20 mouse cellular contexts compared by ENCODE assay signal in the genomic region with DNA sequence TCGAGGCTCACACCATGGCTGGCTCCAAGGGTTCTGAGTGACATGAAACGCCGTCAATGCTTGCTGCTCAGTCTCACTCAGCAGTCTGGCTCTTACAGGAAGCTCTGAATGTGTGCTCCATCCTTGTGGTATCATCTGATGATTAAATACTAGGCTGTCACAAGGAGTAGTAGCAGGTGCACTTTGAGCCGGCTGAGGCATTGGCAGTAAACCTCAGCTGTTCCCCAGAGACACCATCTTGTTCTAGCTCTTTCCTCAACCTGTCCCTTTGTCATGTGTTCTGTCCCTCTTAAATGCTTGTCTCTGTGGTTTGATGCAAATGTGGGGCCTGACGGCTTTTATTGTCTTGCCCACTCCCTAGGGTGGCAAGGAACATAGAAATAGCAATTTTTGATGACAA.
DNase-seq lines count a peak whose midpoint lies in the region; TF ChIP-seq lines count a peak whose summit lies in the region.
"Had no signal": no experiment of that assay in that cellular context is flagged by ENCODE, and none has a peak within 500 bp of the region (broad histone marks: within the 10 kb centered on the region; RNA-seq: fewer than 3 reads in every experiment).

No protein-coding gene starts in this region.

- DNase-seq in B cell, adult 2 months = peak; percentile 79 to 85
- DNase-seq in CH12.LX (ENCODE audit: extremely low read depth) = peak; percentile 95
- peak; percentile 22 for DNase-seq in spleen, adult 12 weeks (ENCODE audit: low spot score)
- DNase-seq in thymus, postnatal 14 days = peak; percentile 67
- DNase-seq in ovary, adult 18-20 months (ENCODE audit: low spot score) = no peak
- DNase-seq in adrenal gland, postnatal 10 days = no peak
- no peak for DNase-seq in ovary, postnatal 10 days (ENCODE audit: low spot score)
- DNase-seq: cerebellum, postnatal 25 days; kidney, postnatal 4 days; layer of hippocampus, postnatal 36 days; right cerebral cortex, postnatal 4 days had no signal

- H3K4me2 ChIP-seq in CH12.LX (ENCODE audit: insufficient read depth, low read depth, poor library complexity, severe bottlenecking) = peak overlapping the region; percentile 8; the same call in 1 of the 2 replicates
- H3K4me2 ChIP-seq: forebrain, embryonic 13.5 days; heart, embryonic 11.5 days; hindbrain, embryonic 14.5 days; intestine, embryonic 15.5 days; liver, embryonic 11.5 days; lung, embryonic 15.5 days; stomach, embryonic 15.5 days had no signal

- no peaks in the 10 kb centered on the region for H3K79me2 ChIP-seq in CH12.LX (replicated peaks; ENCODE audit: control insufficient read depth, extremely low read depth, insufficient read depth, poor library complexity, severe bottlenecking)

- peaks cover 14 to 41% of the 10 kb centered on the region in 2 experiments for H3K4me1 ChIP-seq in CH12.LX (ENCODE audit: control insufficient read depth in 1 of 2, insufficient read depth in 2 of 2)
- H3K4me1 ChIP-seq: intestine, embryonic 15.5 days had no signal

- no peaks in the 10 kb centered on the region for H3K9me3 ChIP-seq in CH12.LX (replicated peaks; ENCODE audit: low read length)
- H3K9me3 ChIP-seq: forebrain, embryonic 13.5 days; intestine, embryonic 15.5 days; limb, embryonic 10.5 days; lung, embryonic 15.5 days; megakaryocyte, embryonic 14.5 days; stomach, embryonic 15.5 days had no signal

- peaks cover 10% of the 10 kb centered on the region for H3K27me3 ChIP-seq in CH12.LX (replicated peaks)
- H3K27me3 ChIP-seq: forebrain, embryonic 13.5 days; intestine, embryonic 15.5 days; lung, embryonic 15.5 days; stomach, embryonic 15.5 days had no signal

- H3K9ac ChIP-seq in CH12.LX (ENCODE audit: insufficient read depth, low read depth) = no peak overlapping the region
- H3K9ac ChIP-seq: forebrain, embryonic 13.5 days; hindbrain, embryonic 14.5 days; intestine, embryonic 15.5 days; lung, embryonic 15.5 days; stomach, embryonic 15.5 days had no signal

- H3K36me3 ChIP-seq in CH12.LX (replicated peaks in 1 of 2; ENCODE audit: control insufficient read depth in 1 of 2, insufficient read depth in 1 of 2, low read length in 1 of 2) = no peaks in the 10 kb centered on the region
- H3K36me3 ChIP-seq: intestine, embryonic 15.5 days; limb, embryonic 10.5 days; lung, embryonic 15.5 days; stomach, embryonic 15.5 days had no signal

- peak; percentile 55 for TF ChIP-seq EP300 in CH12.LX (IDR thresholded peaks at IDR 0.05; ENCODE audit: low read length)

- TF ChIP-seq CTCF in CH12.LX (conservative IDR thresholded peaks at IDR 0.05 in 1 of 2, IDR thresholded peaks at IDR 0.05 in 1 of 2; ENCODE audit: low read depth in 2 of 2, low read length in 2 of 2) = no peak

- H3K4me3 ChIP-seq in CH12.LX (replicated peaks in 1 of 3; ENCODE audit: low read depth in 2 of 3, low read length in 2 of 3, poor library complexity in 1 of 3) = no peak overlapping the region
- H3K4me3 ChIP-seq: forebrain, embryonic 13.5 days; intestine, embryonic 15.5 days; limb, embryonic 10.5 days; lung, embryonic 15.5 days; megakaryocyte, embryonic 14.5 days; stomach, embryonic 15.5 days had no signal

- in situ Hi-C loops in CH12.LX (cut with MboI; ENCODE audit: low pct_ligation_motif_present, low pct_unique_long_range_greater_than_20kb, low sequenced_read_pairs) = no loop called here

- no peak for TF ChIP-seq POLR2A in CH12.LX (IDR thresholded peaks at IDR 0.05; ENCODE audit: low read depth, low read length)

- TF ChIP-seq RAD21 in CH12.LX (IDR thresholded peaks at IDR 0.05; ENCODE audit: low read depth, low read length) = no peak; the same call in 1 of the 2 replicates

- H3K27ac ChIP-seq in CH12.LX (ENCODE audit: insufficient read depth, low read depth) = no peak overlapping the region
- H3K27ac ChIP-seq: forebrain, embryonic 13.5 days; hindbrain, embryonic 14.5 days; intestine, embryonic 15.5 days; limb, embryonic 10.5 days; lung, embryonic 15.5 days; stomach, embryonic 15.5 days had no signal

- dilution Hi-C loops in CH12.LX (cut with MboI; ENCODE audit: extremely low pct_ligation_motif_present, extremely low pct_unique_long_range_greater_than_20kb, low sequenced_read_pairs) = no loop called here

TF ChIP-seq in CH12.LX, 34 proteins besides CTCF, POLR2A, EP300 and RAD21:
- TF ChIP-seq NRF1 (IDR thresholded peaks at IDR 0.05; ENCODE audit: low read depth, low read length) (no peak), MYC (IDR thresholded peaks at IDR 0.05; ENCODE audit: low read depth, low read length) (peak; percentile 11; the same call in 1 of the 2 replicates), IRF4 (IDR thresholded peaks at IDR 0.05; ENCODE audit: low read depth, low read length) (no peak), RCOR1 (conservative IDR thresholded peaks at IDR 0.05; ENCODE audit: low read depth, low read length) (peak; percentile 36; the same call in 1 of the 2 replicates), USF1 (IDR thresholded peaks at IDR 0.05; ENCODE audit: low read depth, low read length) (no peak), ETS1 (conservative IDR thresholded peaks at IDR 0.05; ENCODE audit: low read depth, low read length) (peak; percentile 71), MXI1 (IDR thresholded peaks at IDR 0.05; ENCODE audit: low read depth, low read length) (no peak), TCF12 (IDR thresholded peaks at IDR 0.05; ENCODE audit: low read depth, low read length) (peak; percentile 81; the same call in 1 of the 2 replicates), ZNF384 (IDR thresholded peaks at IDR 0.05; ENCODE audit: low read depth, low read length) (no peak), BHLHE40 (IDR thresholded peaks at IDR 0.05; ENCODE audit: low read depth, low read length) (peak; percentile 84)

Comparison
In these comparisons a context has a peak if more than half of its experiments do, and no peak if none do; other contexts are left out.
1. DNase-seq: peak in B cell, adult 2 months (2 of 2), CH12.LX (single experiment), spleen, adult 12 weeks (single experiment) and thymus, postnatal 14 days (single experiment); none in ovary, adult 18-20 months (single experiment), adrenal gland, postnatal 10 days (single experiment) and ovary, postnatal 10 days (single experiment).